8 mouse cellular contexts compared by ENCODE assay signal in genomic region chr4:126556809-126557711, GRCm38 (mm10). TPM values are rescaled to one million over a fixed set of nuclear protein-coding genes. Genes with fewer than 3 reads are reported as not detected.
A peak's percentile ranks its signal among the peaks of the same experiment; 100 is the strongest.
DNase-seq lines count a peak whose midpoint lies in the region; ATAC-seq and TF ChIP-seq lines count a peak whose summit lies in the region.

Gene Clspn (plus strand): TSS chr4:126556935.

- WGBS in forebrain, embryonic 14.5 days = under 1% methylated on average over 54 of the region's 54 CpGs
- WGBS in large intestine, adult 2 months = under 1% methylated on average over 54 of the region's 54 CpGs
- under 1% methylated on average over 54 of the region's 54 CpGs for WGBS in lung, embryonic 15.5 days
- WGBS in olfactory bulb, adult 2 months = 1% methylated on average over 54 of the region's 54 CpGs
- WGBS in thymus, adult 2 months = 1% methylated on average over 54 of the region's 54 CpGs

- no peaks in the 10 kb centered on the region for H3K9me3 ChIP-seq in MEL (replicated peaks; ENCODE audit: insufficient read depth, low read length)
- no peaks in the 10 kb centered on the region for H3K9me3 ChIP-seq in forebrain, embryonic 14.5 days (replicated peaks; ENCODE audit: control insufficient read depth, low read length)
- no peaks in the 10 kb centered on the region for H3K9me3 ChIP-seq in lung, embryonic 15.5 days

- peak within 1 kb of the TSS; percentile 88 for H3K9ac ChIP-seq in MEL (ENCODE audit: control insufficient read depth, low read depth, low read length, poor library complexity, severe bottlenecking)
- peak within 1 kb of the TSS; percentile 66 for H3K9ac ChIP-seq in forebrain, embryonic 14.5 days (ENCODE audit: low read length)
- peak within 1 kb of the TSS; percentile 81 for H3K9ac ChIP-seq in lung, embryonic 15.5 days

- peaks cover 0 to 10% of the 10 kb centered on the region in 2 experiments; a peak in 3 of 4 replicates for H3K4me1 ChIP-seq in MEL (ENCODE audit: control insufficient read depth in 1 of 2, insufficient read depth in 2 of 2, low read length in 2 of 2)
- H3K4me1 ChIP-seq in forebrain, embryonic 14.5 days (ENCODE audit: control insufficient read depth, insufficient read depth, low read length) = peaks cover 6% of the 10 kb centered on the region
- peaks cover 18% of the 10 kb centered on the region for H3K4me1 ChIP-seq in lung, embryonic 15.5 days
- H3K4me1 ChIP-seq in olfactory bulb, adult 2 months (ENCODE audit: control insufficient read depth, insufficient read depth, low read length) = no peaks in the 10 kb centered on the region
- peaks cover 3% of the 10 kb centered on the region for H3K4me1 ChIP-seq in thymus, adult 2 months (replicated peaks; ENCODE audit: control insufficient read depth, insufficient read depth, low read length)

- no peak for TF ChIP-seq CTCF in MEL (IDR thresholded peaks at IDR 0.05 in 2 of 3, conservative IDR thresholded peaks at IDR 0.05 in 1 of 3; ENCODE audit: control insufficient read depth in 1 of 3, insufficient read depth in 1 of 3, low read depth in 2 of 3, low read length in 3 of 3, poor library complexity in 1 of 3, severe bottlenecking in 1 of 3)
- no peak for TF ChIP-seq CTCF in olfactory bulb, adult 2 months (IDR thresholded peaks at IDR 0.05; ENCODE audit: insufficient read depth, low read depth, low read length)
- no peak; the same call in 1 of the 2 replicates for TF ChIP-seq CTCF in thymus, adult 2 months (IDR thresholded peaks at IDR 0.05; ENCODE audit: borderline replicate concordance, control insufficient read depth, extremely low read depth, insufficient read depth, low read length, poor library complexity)

- peak; percentile 98 for DNase-seq in MEL (ENCODE audit: low read depth, low spot score)
- peak; percentile 58 for DNase-seq in cerebellum, adult 11 months
- peak; percentile 97 for DNase-seq in forebrain, embryonic 14.5 days (ENCODE audit: low spot score)
- peak; percentile 85 to 90 for DNase-seq in heart, postnatal 14 days
- DNase-seq in large intestine, adult 2 months (ENCODE audit: low read depth, low spot score) = peak; percentile 67
- peak; percentile 94 for DNase-seq in thymus, adult 2 months

- peak; percentile 98 for ATAC-seq in forebrain, embryonic 14.5 days
- ATAC-seq in lung, embryonic 15.5 days (ENCODE audit: borderline replicate concordance, extremely low read depth, low FRiP score, low TSS enrichment) = peak; percentile 98

- no peak for TF ChIP-seq EP300 in MEL (IDR thresholded peaks at IDR 0.05; ENCODE audit: low read depth in 1 of 2, low read length in 2 of 2)

- peaks cover 5 to 30% of the 10 kb centered on the region in 2 experiments; a peak in 3 of 4 replicates for H3K36me3 ChIP-seq in MEL (ENCODE audit: control insufficient read depth in 1 of 2, insufficient read depth in 2 of 2, low read length in 2 of 2)
- H3K36me3 ChIP-seq in forebrain, embryonic 14.5 days (ENCODE audit: control insufficient read depth, insufficient read depth, low read length) = peaks cover 13% of the 10 kb centered on the region
- H3K36me3 ChIP-seq in lung, embryonic 15.5 days = peaks cover 14% of the 10 kb centered on the region
- H3K36me3 ChIP-seq in thymus, adult 2 months (ENCODE audit: control insufficient read depth, insufficient read depth, low read length) = peaks cover 6% of the 10 kb centered on the region

- peak within 1 kb of the TSS; percentile 81 for H3K27ac ChIP-seq in MEL (ENCODE audit: control insufficient read depth, low read depth, low read length)
- H3K27ac ChIP-seq in forebrain, embryonic 14.5 days (ENCODE audit: low read depth, low read length) = peak within 1 kb of the TSS; percentile 58; the same call in 1 of the 2 replicates
- H3K27ac ChIP-seq in lung, embryonic 15.5 days = peak within 1 kb of the TSS; percentile 62
- no peak within 1 kb of the TSS for H3K27ac ChIP-seq in olfactory bulb, adult 2 months (ENCODE audit: insufficient read depth, low read depth, low read length)
- no peak within 1 kb of the TSS for H3K27ac ChIP-seq in thymus, adult 2 months (ENCODE audit: control insufficient read depth, insufficient read depth, low read length)

- no peak for TF ChIP-seq RAD21 in MEL (IDR thresholded peaks at IDR 0.05; ENCODE audit: low read depth, low read length)

- peak; percentile 81 to 97 for TF ChIP-seq POLR2A in MEL (IDR thresholded peaks at IDR 0.05; ENCODE audit: control insufficient read depth in 1 of 2, insufficient read depth in 1 of 2, low read depth in 1 of 2, low read length in 2 of 2, poor library complexity in 1 of 2)
- no peak for TF ChIP-seq POLR2A in olfactory bulb, adult 2 months (IDR thresholded peaks at IDR 0.05; ENCODE audit: insufficient read depth, low read depth, low read length)
- TF ChIP-seq POLR2A in thymus, adult 2 months (IDR thresholded peaks at IDR 0.05; ENCODE audit: control insufficient read depth, extremely low read depth, insufficient read depth, low read length, poor library complexity) = no peak

- intact Hi-C loops in heart, postnatal 14 days (cut with DNase I) = loop anchor here (1.0 to 10.0 kb wide), 2 partner anchors 284 to 678 kb away; no protein-coding TSS in a partner anchor

- H3K79me2 ChIP-seq in MEL (ENCODE audit: control insufficient read depth, insufficient read depth, low read length, poor library complexity) = peaks cover 20% of the 10 kb centered on the region

- peak within 1 kb of the TSS; percentile 61 to 85 for H3K4me3 ChIP-seq in MEL (ENCODE audit: control insufficient read depth in 1 of 2, insufficient read depth in 1 of 2, low read depth in 2 of 2, low read length in 2 of 2)
- H3K4me3 ChIP-seq in forebrain, embryonic 14.5 days (ENCODE audit: low read depth, low read length) = peak within 1 kb of the TSS; percentile 68
- peak within 1 kb of the TSS; percentile 83 for H3K4me3 ChIP-seq in lung, embryonic 15.5 days
- H3K4me3 ChIP-seq in olfactory bulb, adult 2 months (ENCODE audit: insufficient read depth, low read depth, low read length) = peak within 1 kb of the TSS; percentile 56
- peak within 1 kb of the TSS; percentile 61 for H3K4me3 ChIP-seq in thymus, adult 2 months (ENCODE audit: control insufficient read depth, insufficient read depth, low read length)

- peak within 1 kb of the TSS; percentile 69 for H3K4me2 ChIP-seq in forebrain, embryonic 14.5 days (ENCODE audit: low read length)
- H3K4me2 ChIP-seq in lung, embryonic 15.5 days = peak within 1 kb of the TSS; percentile 73

- H3K27me3 ChIP-seq in MEL (ENCODE audit: control insufficient read depth in 1 of 2, insufficient read depth in 2 of 2, low read length in 2 of 2) = no peaks in the 10 kb centered on the region
- no peaks in the 10 kb centered on the region for H3K27me3 ChIP-seq in forebrain, embryonic 14.5 days (replicated peaks; ENCODE audit: control insufficient read depth, insufficient read depth, low read length)
- no peaks in the 10 kb centered on the region for H3K27me3 ChIP-seq in lung, embryonic 15.5 days
- H3K27me3 ChIP-seq in thymus, adult 2 months (ENCODE audit: control insufficient read depth, insufficient read depth, low read length) = no peaks in the 10 kb centered on the region

TF ChIP-seq in MEL, 35 proteins besides CTCF, POLR2A, EP300 and RAD21 (continues in another document):
- TF ChIP-seq CHD2 (IDR thresholded peaks at IDR 0.05; ENCODE audit: low read length) (no peak), ZMIZ1 (IDR thresholded peaks at IDR 0.05; ENCODE audit: low read depth, low read length) (peak; percentile 76), USF1 (IDR thresholded peaks at IDR 0.05; ENCODE audit: low read depth, low read length) (no peak), JUND (IDR thresholded peaks at IDR 0.05; ENCODE audit: low read depth, low read length) (no peak), MAX (IDR thresholded peaks at IDR 0.05; ENCODE audit: low read length) (no peak; the same call in 1 of the 2 replicates), NELFE (IDR thresholded peaks at IDR 0.05; ENCODE audit: low read depth, low read length) (peak; percentile 90), POLR2AphosphoS5 (IDR thresholded peaks at IDR 0.05; ENCODE audit: borderline replicate concordance, low read depth, low read length) (peak; percentile 60; the same call in 1 of the 2 replicates), SIN3A (IDR thresholded peaks at IDR 0.05; ENCODE audit: low read length) (peak; percentile 93), HCFC1 (IDR thresholded peaks at IDR 0.05; ENCODE audit: low read depth, low read length) (peak; percentile 84), MYC (IDR thresholded peaks at IDR 0.05; ENCODE audit: low read depth, low read length) (no peak), MXI1 (IDR thresholded peaks at IDR 0.05; ENCODE audit: low read depth, low read length) (peak; percentile 84), RCOR1 (IDR thresholded peaks at IDR 0.05; ENCODE audit: low read depth, low read length) (0 out of 2 replicates have a peak, but pooled peaks have one; percentile 3), TCF12 (IDR thresholded peaks at IDR 0.05; ENCODE audit: low read depth, low read length) (0 out of 2 replicates have a peak, but pooled peaks have one; percentile 17), SMC3 (IDR thresholded peaks at IDR 0.05; ENCODE audit: low read depth, low read length) (no peak), E2F4 (IDR thresholded peaks at IDR 0.05; ENCODE audit: borderline replicate concordance, low read depth, low read length) (peak; percentile 97), POLR2AphosphoS2 (IDR thresholded peaks at IDR 0.05; ENCODE audit: low read length) (peak; percentile 77; the same call in 1 of the 2 replicates), ZC3H11A (IDR thresholded peaks at IDR 0.05; ENCODE audit: low read depth, low read length) (no peak), TBP (IDR thresholded peaks at IDR 0.05; ENCODE audit: low read depth, low read length) (peak; percentile 58; the same call in 1 of the 2 replicates), MAZ (IDR thresholded peaks at IDR 0.05; ENCODE audit: low read depth, low read length) (no peak), NRF1 (IDR thresholded peaks at IDR 0.05; ENCODE audit: insufficient read depth, low read depth, low read length, poor library complexity, severe bottlenecking) (peak; percentile 41; the same call in 1 of the 2 replicates), KAT2A (conservative IDR thresholded peaks at IDR 0.05; ENCODE audit: low read depth, low read length) (no peak), GABPA (IDR thresholded peaks at IDR 0.05; ENCODE audit: low read depth, low read length) (no peak)

RNA-seq across cellular contexts. Expression of gene Clspn, which starts in this region (rescaled TPM):
- total RNA-seq in MEL (2012; rRNA removed) = 42.0 and 46.9 TPM in 2 replicates
- polyA plus RNA-seq in MEL (2012; ENCODE audit: insufficient read depth in 1 of 2, insufficient read length in 2 of 2, low read depth in 1 of 2, low replicate concordance in 2 of 2, missing spikeins in 1 of 2) = 100 to 1,000 TPM in 1 of 2 experiments, 10 to 100 TPM in 1; 64.0 to 618 TPM
- polyA plus RNA-seq in forebrain, embryonic 14.5 days (2014; fragmentation: Nextera tagmentation; extraction: Ambion mirVana) = 17.6 and 20.1 TPM in 2 replicates
- total RNA-seq in heart, postnatal 14 days (2021) = 1 to 10 TPM; 1.9 to 4.6 TPM
- 1.8 and 2.4 TPM in 2 replicates for polyA plus RNA-seq in large intestine, adult 2 months (2012; rRNA removed)
- 41.1 TPM in 2 replicates for polyA plus RNA-seq in lung, embryonic 15.5 days (2015; fragmentation: Nextera tagmentation; extraction: Ambion mirVana)
- not detected in 2 replicates for polyA plus RNA-seq in olfactory bulb, adult 2 months (2012; ENCODE audit: insufficient read depth, insufficient read length, low replicate concordance, missing spikeins)
- polyA plus RNA-seq in thymus, adult 2 months (2012; rRNA removed) = 8.1 and 11.4 TPM in 2 replicates

Comparison
In these comparisons a context has a peak if more than half of its experiments do, and no peak if none do; other contexts are left out.
1. H3K27ac ChIP-seq: peak in MEL (single experiment), forebrain, embryonic 14.5 days (single experiment) and lung, embryonic 15.5 days (single experiment); none in olfactory bulb, adult 2 months (single experiment) and thymus, adult 2 months (single experiment).
2. POLR2A ChIP-seq: peak in MEL (2 of 2); none in olfactory bulb, adult 2 months (single experiment) and thymus, adult 2 months (single experiment).
3. Peak in every context shown above with its lines, with median percentiles within 50 percentile points of each other: DNase-seq, H3K4me3 ChIP-seq and H3K9ac ChIP-seq.